In genomic region chr6:61800889-61801288, GRCm38 (mm10) we compare ENCODE assay signal across 28 mouse cellular contexts.
DNase-seq lines count a peak whose midpoint lies in the region; ATAC-seq lines count a peak whose summit lies in the region.
"Had no signal": no experiment of that assay in that cellular context is flagged by ENCODE, and none has a peak within 500 bp of the region (broad histone marks: within the 10 kb centered on the region; RNA-seq: fewer than 3 reads in every experiment).

No protein-coding gene starts in this region.

- 46% methylated on average over 3 of the region's 3 CpGs for WGBS in forebrain, embryonic 11.5 days
- WGBS in forebrain, embryonic 13.5 days, result 50% methylated on average over 3 of the region's 3 CpGs

- H3K4me2 ChIP-seq in forebrain, embryonic 11.5 days (ENCODE audit: low read depth, low read length, severe bottlenecking), result no peak overlapping the region
- H3K4me2 ChIP-seq in forebrain, embryonic 13.5 days, result no peak overlapping the region
- H3K4me2 ChIP-seq: embryonic facial prominence, embryonic 12.5 days; heart, embryonic 12.5 days; heart, embryonic 15.5 days; hindbrain, embryonic 13.5 days; intestine, embryonic 15.5 days had no signal

- H3K4me1 ChIP-seq in forebrain, embryonic 11.5 days (replicated peaks; ENCODE audit: control insufficient read depth, insufficient read depth, low read length), result 0 out of 2 replicates have a peak, but pooled peaks cover 1% of the 10 kb centered on the region
- peaks cover 3% of the 10 kb centered on the region; the same call in 1 of the 2 replicates for H3K4me1 ChIP-seq in forebrain, embryonic 13.5 days
- H3K4me1 ChIP-seq: embryonic facial prominence, embryonic 12.5 days; heart, embryonic 12.5 days; heart, embryonic 15.5 days; hindbrain, embryonic 10.5 days; hindbrain, embryonic 13.5 days; intestine, embryonic 15.5 days had no signal

- peak; percentile 42; the same call in 1 of the 2 replicates for ATAC-seq in forebrain, embryonic 11.5 days (replicated peaks; ENCODE audit: low FRiP score)
- no peak for ATAC-seq in forebrain, embryonic 13.5 days
- no peak for ATAC-seq in granulocyte monocyte progenitor cell, adult 5-6 weeks (replicated peaks; ENCODE audit: poor library complexity, severe bottlenecking)
- ATAC-seq in megakaryocyte, adult 5-6 weeks (ENCODE audit: poor library complexity, severe bottlenecking), result no peak
- ATAC-seq: CD4-positive, CD25-positive, alpha-beta regulatory T cell, adult 4 months; forebrain, embryonic 14.5 days; forebrain, postnatal 0 days; hindbrain, embryonic 16.5 days; intestine, embryonic 15.5 days had no signal

- H3K27ac ChIP-seq in forebrain, embryonic 11.5 days (ENCODE audit: low read depth, low read length), result no peak overlapping the region
- H3K27ac ChIP-seq in forebrain, embryonic 13.5 days, result no peak overlapping the region
- H3K27ac ChIP-seq: embryonic facial prominence, embryonic 12.5 days; heart, embryonic 15.5 days; hindbrain, embryonic 10.5 days; hindbrain, embryonic 13.5 days; intestine, embryonic 15.5 days had no signal

- DNase-seq in forebrain, embryonic 11.5 days (ENCODE audit: low spot score), result no peak
- peak; percentile 12 for DNase-seq in forelimb bud, embryonic 11.5 days (ENCODE audit: low read depth, low spot score)
- DNase-seq in retina, postnatal 1 day, result peak; percentile 40
- DNase-seq: adrenal gland, adult 2 months; adrenal gland, postnatal 14 days; cerebellum, adult 11-12 months; cerebellum, adult 8-10 months; cerebellum, postnatal 14 days; forebrain, postnatal 0 days; gastrocnemius, postnatal 10 days; gastrocnemius, postnatal 36 days; heart, adult 11 months; heart, postnatal 10 days; heart, postnatal 36 days; kidney, adult 11 months had no signal

- no peaks in the 10 kb centered on the region for H3K9me3 ChIP-seq in forebrain, embryonic 11.5 days (ENCODE audit: control insufficient read depth, low read length)
- no peaks in the 10 kb centered on the region for H3K9me3 ChIP-seq in forebrain, embryonic 13.5 days (replicated peaks)
- H3K9me3 ChIP-seq: embryonic facial prominence, embryonic 12.5 days; heart, embryonic 12.5 days; heart, embryonic 15.5 days; hindbrain, embryonic 10.5 days; hindbrain, embryonic 13.5 days; intestine, embryonic 15.5 days had no signal

- H3K27me3 ChIP-seq in forebrain, embryonic 11.5 days (ENCODE audit: control insufficient read depth, insufficient read depth, low read length), result no peaks in the 10 kb centered on the region
- no peaks in the 10 kb centered on the region for H3K27me3 ChIP-seq in forebrain, embryonic 13.5 days
- H3K27me3 ChIP-seq: embryonic facial prominence, embryonic 12.5 days; heart, embryonic 12.5 days; heart, embryonic 15.5 days; hindbrain, embryonic 13.5 days; intestine, embryonic 15.5 days had no signal

- no peak overlapping the region for H3K4me3 ChIP-seq in forebrain, embryonic 11.5 days (ENCODE audit: low read depth, low read length)
- H3K4me3 ChIP-seq in forebrain, embryonic 13.5 days, result no peak overlapping the region
- H3K4me3 ChIP-seq: embryonic facial prominence, embryonic 12.5 days; erythroblast, embryonic 14.5 days; heart, embryonic 12.5 days; heart, embryonic 15.5 days; hindbrain, embryonic 10.5 days; hindbrain, embryonic 13.5 days; intestine, embryonic 15.5 days had no signal

- H3K36me3 ChIP-seq in forebrain, embryonic 11.5 days (ENCODE audit: control insufficient read depth, insufficient read depth, low read length), result no peaks in the 10 kb centered on the region
- no peaks in the 10 kb centered on the region for H3K36me3 ChIP-seq in forebrain, embryonic 13.5 days (ENCODE audit: poor library complexity, severe bottlenecking)
- H3K36me3 ChIP-seq: embryonic facial prominence, embryonic 12.5 days; heart, embryonic 12.5 days; heart, embryonic 15.5 days; hindbrain, embryonic 10.5 days; hindbrain, embryonic 13.5 days; intestine, embryonic 15.5 days had no signal

- no peak overlapping the region for H3K9ac ChIP-seq in forebrain, embryonic 11.5 days (ENCODE audit: low read length)
- no peak overlapping the region for H3K9ac ChIP-seq in forebrain, embryonic 13.5 days
- H3K9ac ChIP-seq: embryonic facial prominence, embryonic 12.5 days; forebrain, postnatal 0 days; heart, embryonic 12.5 days; heart, embryonic 15.5 days; hindbrain, embryonic 13.5 days; intestine, embryonic 15.5 days had no signal
